Mouse (Mus musculus): Measurements from ENCODE around the gene Pex14.

Gene Pex14

DNA sequence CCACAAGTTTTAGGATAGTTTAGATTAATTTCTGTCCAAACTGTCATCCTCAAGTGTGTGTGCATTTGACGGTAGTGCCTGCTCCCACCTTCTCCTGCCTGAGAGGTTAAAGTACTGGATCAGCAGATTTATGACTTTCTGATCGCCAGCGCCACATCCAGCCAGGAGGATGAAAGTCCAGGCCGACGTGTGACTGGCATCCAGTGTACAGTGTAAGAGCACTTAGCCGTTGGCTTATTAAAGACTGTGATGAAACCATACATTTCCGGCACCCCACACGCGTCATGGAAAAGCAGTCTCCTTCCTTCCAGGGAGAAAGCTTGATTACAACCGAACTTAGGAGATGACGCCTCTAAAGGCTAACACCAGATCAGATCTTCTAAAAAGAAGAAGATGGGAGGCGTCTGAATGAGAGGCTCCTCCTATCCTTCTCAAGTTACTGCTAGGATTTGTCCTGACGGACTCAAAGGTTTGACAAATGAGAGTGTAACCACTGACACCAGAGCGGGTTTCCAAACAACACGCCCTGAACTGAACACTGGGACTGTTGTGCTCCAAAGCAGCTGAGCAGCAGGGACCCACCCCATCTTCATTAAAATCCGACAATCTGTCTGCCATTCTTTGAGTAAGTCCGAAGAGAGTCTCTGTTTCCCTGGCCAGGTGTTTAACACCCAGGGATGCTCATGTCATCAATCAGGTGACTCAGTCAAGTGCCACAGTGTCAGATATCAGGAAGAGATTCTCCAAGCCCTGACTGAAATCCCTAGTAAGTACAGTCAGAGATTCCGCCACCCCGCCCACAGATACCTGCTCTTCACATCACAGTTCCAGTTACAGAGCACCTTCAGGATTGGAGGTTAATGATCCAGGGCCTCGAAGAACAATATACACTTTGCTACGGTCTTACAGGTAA lies 37.0 kb downstream of the Pex14 start:
- in situ Hi-C loops (cut with MboI; ENCODE audit: low pct_unique_long_range_greater_than_20kb in 1 of 2, low sequenced_read_pairs in 2 of 2, unreplicated experiment in 1 of 2), result loop anchor here in 1 of 2 experiments (10.0 kb wide), 1 partner anchor 358 kb away; no protein-coding TSS in a partner anchor

- in situ Hi-C loops (cut with MboI; ENCODE audit: low pct_unique_long_range_greater_than_20kb in 1 of 2, low sequenced_read_pairs in 2 of 2, unreplicated experiment in 1 of 2), result loop anchor here in 1 of 2 experiments (10.0 kb wide), 1 partner anchor 357 kb away; no protein-coding TSS in a partner anchor
These were observed 38.3 kb downstream of the Pex14 start for GRCm38 (mm10) chr4:149061432-149061718.

DNA sequence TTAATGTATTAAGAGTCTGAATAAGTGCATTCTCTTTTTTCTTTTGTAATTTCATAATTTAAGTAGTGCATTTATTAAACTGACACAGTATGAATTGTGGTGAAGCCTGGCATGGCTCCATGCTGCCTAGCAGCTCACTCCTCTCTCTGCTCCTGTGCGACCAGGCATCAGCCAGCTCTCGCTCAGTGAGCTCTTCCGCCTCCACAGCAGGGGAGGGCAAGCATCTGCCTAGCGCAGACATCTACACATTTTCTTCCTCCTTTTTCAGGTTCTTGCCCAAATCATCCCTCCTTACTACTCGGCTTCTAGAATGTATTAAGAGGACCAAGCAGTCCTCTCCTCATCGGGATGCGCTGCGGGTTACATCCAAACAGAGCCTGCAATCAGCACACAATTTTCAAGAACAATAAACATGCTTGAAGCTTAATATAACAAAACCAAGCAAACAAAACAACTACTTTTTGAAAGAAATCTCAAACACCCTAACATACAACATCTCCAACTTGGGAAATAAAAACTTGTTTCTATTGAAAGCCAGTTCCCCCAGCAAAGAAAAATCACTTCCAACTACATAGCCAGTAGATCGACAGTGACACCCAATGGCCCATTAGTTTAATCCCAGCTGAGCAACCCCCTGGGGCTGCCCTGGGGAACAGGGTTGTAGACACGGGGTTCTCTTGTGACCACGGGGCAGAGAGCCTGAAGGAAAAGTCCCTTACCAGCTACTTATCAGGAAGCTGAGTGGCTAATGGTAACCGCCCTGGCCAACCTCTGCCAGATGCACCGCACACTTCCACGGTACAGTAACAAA lies 38.9 kb downstream of the Pex14 start:
- in situ Hi-C loops (cut with MboI; ENCODE audit: low pct_unique_long_range_greater_than_20kb in 1 of 2, low sequenced_read_pairs in 2 of 2, unreplicated experiment in 1 of 2), result loop anchor here in 1 of 2 experiments (10.0 kb wide), 1 partner anchor 356 kb away; no protein-coding TSS in a partner anchor

DNA sequence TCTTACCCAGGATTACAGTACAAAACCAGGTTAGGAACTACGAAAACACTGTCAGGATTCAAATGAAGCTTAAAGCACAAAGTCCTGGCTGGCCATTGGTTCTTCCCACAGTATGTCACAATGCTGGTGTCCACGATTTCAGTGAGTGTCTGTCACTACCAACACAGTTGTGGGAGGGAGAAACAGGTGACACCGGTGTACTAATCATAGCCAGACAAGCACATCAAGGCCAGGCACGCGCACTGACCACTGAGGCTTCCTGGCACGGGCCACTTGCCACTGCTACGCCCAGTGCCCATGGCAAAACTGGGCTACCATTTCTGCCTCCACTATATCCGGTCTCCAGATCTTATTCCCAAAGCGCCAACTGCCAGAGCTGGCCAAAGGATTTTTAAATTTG lies 40.0 kb downstream of the Pex14 start:
- in situ Hi-C loops (cut with MboI; ENCODE audit: low pct_unique_long_range_greater_than_20kb in 1 of 2, low sequenced_read_pairs in 2 of 2, unreplicated experiment in 1 of 2), result loop anchor here in 1 of 2 experiments (10.0 kb wide), 1 partner anchor 355 kb away; no protein-coding TSS in a partner anchor

DNA sequence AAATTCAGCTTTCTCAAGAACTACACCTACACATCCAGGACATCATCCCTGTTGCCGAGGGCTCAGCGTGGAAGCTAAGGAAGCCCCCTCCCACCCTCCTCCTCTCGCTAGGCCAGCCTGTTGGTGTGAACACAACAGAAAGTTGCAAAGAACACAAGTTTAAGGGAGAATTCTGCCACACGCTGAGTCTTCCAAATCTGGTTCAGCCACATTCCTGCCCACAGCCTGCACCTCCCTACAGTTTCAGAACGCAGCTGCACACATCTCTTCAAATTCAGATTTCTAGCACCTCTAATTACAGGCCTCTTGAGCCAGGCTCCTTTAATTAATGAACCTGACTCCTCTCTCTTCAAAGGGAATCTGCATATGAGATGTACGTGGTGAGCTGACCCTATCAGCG lies 41.4 kb downstream of the Pex14 start:
- in situ Hi-C loops (cut with MboI; ENCODE audit: low pct_unique_long_range_greater_than_20kb in 1 of 2, low sequenced_read_pairs in 2 of 2, unreplicated experiment in 1 of 2), result no loop called here

GRCm38 (mm10) chr4:149057470-149057869 lies 42.2 kb downstream of the Pex14 start:
- in situ Hi-C loops (cut with MboI; ENCODE audit: low pct_unique_long_range_greater_than_20kb in 1 of 2, low sequenced_read_pairs in 2 of 2, unreplicated experiment in 1 of 2), result no loop called here

- in situ Hi-C loops (cut with MboI; ENCODE audit: low pct_unique_long_range_greater_than_20kb in 1 of 2, low sequenced_read_pairs in 2 of 2, unreplicated experiment in 1 of 2), result no loop called here
These were observed 42.7 kb downstream of the Pex14 start for GRCm38 (mm10) chr4:149056957-149057356.

DNA sequence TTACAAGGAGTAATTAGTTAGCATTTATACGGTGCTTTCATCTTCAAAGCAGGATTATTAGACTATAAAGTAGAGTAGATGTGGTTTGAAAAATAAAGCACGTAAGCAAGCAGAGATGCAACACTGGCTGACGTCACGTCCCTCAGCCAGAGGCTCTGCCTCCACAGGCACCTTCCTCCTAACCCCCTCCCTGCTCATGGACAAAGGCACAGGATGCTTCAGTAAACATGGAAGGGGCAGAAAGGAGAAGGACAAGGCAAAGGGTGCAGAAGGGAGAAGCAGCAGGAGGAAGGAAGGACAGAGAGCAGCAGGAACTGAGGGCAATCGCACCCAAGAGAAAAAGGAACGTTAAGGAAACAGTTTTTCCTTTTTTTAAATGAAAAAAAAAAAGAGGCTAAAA lies 43.8 kb downstream of the Pex14 start:
- in situ Hi-C loops (cut with MboI; ENCODE audit: low pct_unique_long_range_greater_than_20kb in 1 of 2, low sequenced_read_pairs in 2 of 2, unreplicated experiment in 1 of 2), result no loop called here

- in situ Hi-C loops (cut with MboI; ENCODE audit: low pct_unique_long_range_greater_than_20kb in 1 of 2, low sequenced_read_pairs in 2 of 2, unreplicated experiment in 1 of 2), result no loop called here
These were observed 50.1 kb downstream of the Pex14 start for GRCm38 (mm10) chr4:149049351-149050159.

GRCm38 (mm10) chr4:149048625-149049228 lies 50.9 kb downstream of the Pex14 start:
- in situ Hi-C loops (cut with MboI; ENCODE audit: low pct_unique_long_range_greater_than_20kb in 1 of 2, low sequenced_read_pairs in 2 of 2, unreplicated experiment in 1 of 2), result no loop called here

DNA sequence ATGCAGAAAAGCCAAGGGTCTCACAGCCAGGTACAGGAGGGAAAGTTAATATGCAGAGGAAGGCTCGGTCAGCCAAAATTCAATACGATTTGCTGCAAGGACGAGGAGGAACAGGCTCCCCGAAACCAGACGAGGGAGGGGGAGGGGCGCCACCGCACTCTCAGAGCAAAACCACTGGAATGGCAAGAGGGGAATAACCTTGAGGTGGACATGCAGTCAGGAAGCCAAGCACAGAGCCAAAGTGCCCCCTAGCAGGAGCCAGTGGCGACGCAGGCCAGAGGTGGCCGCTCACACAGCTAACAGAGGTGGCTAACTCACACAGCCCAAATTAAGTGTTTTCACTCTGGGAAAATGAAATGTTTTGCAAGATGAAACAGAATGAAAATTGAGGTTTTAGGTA lies 52.3 kb downstream of the Pex14 start:
- in situ Hi-C loops (cut with MboI; ENCODE audit: low pct_unique_long_range_greater_than_20kb in 1 of 2, low sequenced_read_pairs in 2 of 2, unreplicated experiment in 1 of 2), result no loop called here

DNA sequence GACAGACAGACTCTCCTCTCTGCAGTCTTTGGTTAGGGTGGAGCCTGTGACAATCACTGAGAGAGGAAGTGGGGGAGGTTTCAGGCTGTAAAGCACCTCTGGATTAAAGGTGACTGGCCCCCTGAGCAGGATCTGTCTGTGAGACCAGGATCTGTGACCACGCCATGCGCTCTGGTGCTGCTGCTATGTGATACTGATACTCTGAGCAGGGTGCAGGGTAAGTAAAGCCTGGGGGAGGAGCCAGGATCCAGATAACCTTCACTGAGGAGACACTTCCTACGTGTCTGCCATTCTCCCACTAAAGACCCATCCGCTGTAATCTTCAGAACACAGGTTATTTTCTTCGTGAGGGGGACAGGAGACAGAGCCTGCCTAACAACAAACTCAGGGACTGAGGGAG lies 53.8 kb downstream of the Pex14 start:
- in situ Hi-C loops (cut with MboI; ENCODE audit: low pct_unique_long_range_greater_than_20kb in 1 of 2, low sequenced_read_pairs in 2 of 2, unreplicated experiment in 1 of 2), result no loop called here

DNA sequence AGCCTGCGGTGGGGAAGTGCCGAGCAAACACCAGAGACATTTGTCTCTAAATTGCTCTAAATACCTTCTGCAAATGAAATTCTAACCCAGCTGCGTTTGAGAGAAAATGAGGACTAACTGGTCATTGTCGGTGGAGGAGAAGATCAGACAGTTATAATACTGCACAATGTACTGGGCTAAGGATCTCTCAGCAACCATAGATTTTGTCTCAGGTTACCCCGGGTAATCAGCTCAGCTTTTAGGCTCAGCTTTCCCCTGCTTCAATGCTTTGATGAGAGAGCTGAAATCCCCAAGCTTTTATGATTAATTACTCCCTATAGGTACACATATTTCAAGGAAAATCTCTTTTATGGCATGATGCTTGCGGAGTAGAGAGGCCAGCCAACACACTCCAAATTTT lies 59.4 kb downstream of the Pex14 start:
- in situ Hi-C loops (cut with MboI; ENCODE audit: low pct_unique_long_range_greater_than_20kb in 1 of 2, low sequenced_read_pairs in 2 of 2, unreplicated experiment in 1 of 2), result no loop called here

- in situ Hi-C loops (cut with MboI; ENCODE audit: low pct_unique_long_range_greater_than_20kb in 1 of 2, low sequenced_read_pairs in 2 of 2, unreplicated experiment in 1 of 2), result no loop called here
These were observed 62.0 kb downstream of the Pex14 start for GRCm38 (mm10) chr4:149037706-149038105.

DNA sequence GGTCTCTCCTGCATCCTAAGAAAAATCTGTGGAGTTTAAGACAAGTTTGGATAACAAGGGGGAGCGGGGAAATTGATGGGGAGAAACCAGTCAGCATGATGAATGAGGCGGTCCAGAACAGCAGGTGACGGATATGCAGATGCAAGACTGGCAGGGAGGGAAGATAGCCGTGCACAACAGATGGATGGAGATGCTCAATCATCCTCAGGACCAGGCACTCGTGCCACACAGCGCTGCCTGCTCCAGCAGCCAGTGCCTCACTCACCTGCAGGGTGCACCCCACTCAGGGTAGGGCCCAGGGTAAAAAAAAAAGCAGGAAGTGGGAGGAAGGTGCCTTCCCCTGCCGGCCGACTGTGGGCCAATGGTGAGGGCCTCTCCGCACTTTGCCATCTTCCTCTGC lies 63.1 kb downstream of the Pex14 start:
- in situ Hi-C loops (cut with MboI; ENCODE audit: low pct_unique_long_range_greater_than_20kb in 1 of 2, low sequenced_read_pairs in 2 of 2, unreplicated experiment in 1 of 2), result no loop called here

DNA sequence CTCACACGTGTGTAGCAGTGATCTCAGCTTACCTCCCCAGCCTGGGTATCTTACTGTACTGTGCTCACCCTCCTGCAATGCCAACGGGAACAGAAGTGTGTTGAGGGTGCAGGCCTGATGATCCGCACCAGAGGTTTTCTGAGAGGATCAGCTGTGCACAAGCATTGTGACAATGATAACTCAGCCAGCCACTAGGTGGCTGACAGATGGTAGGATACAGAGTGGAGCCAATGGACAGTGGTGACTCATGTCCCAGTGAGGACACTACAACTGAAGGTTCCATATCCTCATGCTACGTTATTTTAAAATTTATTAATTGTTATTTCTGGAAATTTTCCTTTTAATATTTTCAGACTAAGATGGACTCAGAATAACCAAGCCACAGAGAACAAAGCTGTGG lies 68.2 kb downstream of the Pex14 start:
- in situ Hi-C loops (cut with MboI; ENCODE audit: low pct_unique_long_range_greater_than_20kb in 1 of 2, low sequenced_read_pairs in 2 of 2, unreplicated experiment in 1 of 2), result no loop called here

- in situ Hi-C loops (cut with MboI; ENCODE audit: low pct_unique_long_range_greater_than_20kb in 1 of 2, low sequenced_read_pairs in 2 of 2, unreplicated experiment in 1 of 2), result no loop called here
These were observed 72.1 kb downstream of the Pex14 start for GRCm38 (mm10) chr4:149027571-149027970.

- in situ Hi-C loops (cut with MboI; ENCODE audit: low pct_unique_long_range_greater_than_20kb in 1 of 2, low sequenced_read_pairs in 2 of 2, unreplicated experiment in 1 of 2), result no loop called here
These were observed 74.4 kb downstream of the Pex14 start for GRCm38 (mm10) chr4:149025242-149025641.
